Mouse (Mus musculus): ENCODE measurements at regions not wholly inside any gene's neighbourhood (a gene's known extent, or its start where the extent isn't known, plus 50 kb on each side); places are given as distances from the start of the nearest gene placed in this dataset.

- intact Hi-C loops (cut with DNase I) = no loop called here
- no peak for DNase-seq
Measured at GRCm38 (mm10) chr13:99099794-99100429, 84.7 kb upstream of the Zfp366 start.

GRCm38 (mm10) chr13:99099226-99099625 is 85.4 kb upstream of the Zfp366 start:
- DNase-seq = no peak
- intact Hi-C loops (cut with DNase I) = no loop called here

GRCm38 (mm10) chr13:99097606-99098545 is 86.7 kb upstream of the Zfp366 start:
- DNase-seq = no peak
- intact Hi-C loops (cut with DNase I) = no loop called here

GRCm38 (mm10) chr13:99096837-99097236 is 87.8 kb upstream of the Zfp366 start:
- intact Hi-C loops (cut with DNase I) = no loop called here

GRCm38 (mm10) chr13:99095006-99095405 is 89.6 kb upstream of the Zfp366 start:
- intact Hi-C loops (cut with DNase I) = no loop called here
- DNase-seq = no peak

More at GRCm38 (mm10) chr13:99096837-99097236, 87.8 kb upstream of the Zfp366 start:
- no peak for DNase-seq

- intact Hi-C loops (cut with DNase I) = loop anchor here (5.0 kb wide), 2 partner anchors 37 to 167 kb away; partner anchors contain the start of gene Tnpo1
- DNase-seq = no peak
Measured at GRCm38 (mm10) chr13:99094221-99094620, 90.4 kb upstream of the Zfp366 start.

GRCm38 (mm10) chr13:99093269-99093668 is 91.4 kb upstream of the Zfp366 start:
- peak; percentile 83 to 86 for DNase-seq
- intact Hi-C loops (cut with DNase I) = loop anchor here (1.0 to 5.0 kb wide), 3 partner anchors 36 to 225 kb away; partner anchors contain the start of gene Tnpo1

- intact Hi-C loops (cut with DNase I) = loop anchor here (5.0 kb wide), 2 partner anchors 35 to 165 kb away; partner anchors contain the start of gene Tnpo1
- peak; percentile 62 to 64 for DNase-seq
Measured at GRCm38 (mm10) chr13:99092279-99092930, 92.2 kb upstream of the Zfp366 start.

- intact Hi-C loops (cut with DNase I) = loop anchor here (5.0 kb wide), 2 partner anchors 34 to 164 kb away; partner anchors contain the start of gene Tnpo1
- DNase-seq = no peak
Measured at GRCm38 (mm10) chr13:99091562-99092278, 92.9 kb upstream of the Zfp366 start.

GRCm38 (mm10) chr13:99090361-99090760 is 94.3 kb upstream of the Zfp366 start:
- no peak for DNase-seq
- intact Hi-C loops (cut with DNase I) = loop anchor here (5.0 kb wide), 2 partner anchors 33 to 163 kb away; partner anchors contain the start of gene Tnpo1

GRCm38 (mm10) chr13:99088285-99088684 is 96.3 kb upstream of the Zfp366 start:
- no peak for DNase-seq
- intact Hi-C loops (cut with DNase I) = no loop called here

- intact Hi-C loops (cut with DNase I) = no loop called here
- DNase-seq = no peak
Measured at GRCm38 (mm10) chr13:99079331-99079761, 95.0 kb upstream of the 1700024P04Rik start.

- intact Hi-C loops (cut with DNase I) = no loop called here
- DNase-seq = no peak
Measured at GRCm38 (mm10) chr13:99078643-99079042, 94.3 kb upstream of the 1700024P04Rik start.

- intact Hi-C loops (cut with DNase I) = no loop called here
- DNase-seq = no peak
Measured at GRCm38 (mm10) chr13:99077039-99077749, 92.8 kb upstream of the 1700024P04Rik start.

- no peak for DNase-seq
- intact Hi-C loops (cut with DNase I) = no loop called here
Measured at GRCm38 (mm10) chr13:99075467-99075866, 91.1 kb upstream of the 1700024P04Rik start.

- DNase-seq = no peak
- intact Hi-C loops (cut with DNase I) = no loop called here
Measured at GRCm38 (mm10) chr13:99071821-99072414, 87.6 kb upstream of the 1700024P04Rik start.

- intact Hi-C loops (cut with DNase I) = no loop called here
- DNase-seq = peak; percentile 70 to 74
Measured at GRCm38 (mm10) chr13:99071413-99071812, 87.0 kb upstream of the 1700024P04Rik start.

- intact Hi-C loops (cut with DNase I) = no loop called here
Measured at GRCm38 (mm10) chr13:99069767-99070166, 85.4 kb upstream of the 1700024P04Rik start.

GRCm38 (mm10) chr13:99067504-99067903 is 83.1 kb upstream of the 1700024P04Rik start:
- no peak for DNase-seq
- intact Hi-C loops (cut with DNase I) = no loop called here

More at GRCm38 (mm10) chr13:99069767-99070166, 85.4 kb upstream of the 1700024P04Rik start:
- DNase-seq = no peak
